Mouse (Mus musculus): ENCODE measurements around the gene Abhd17a. TPM values are rescaled to one million over a fixed set of nuclear protein-coding genes. Genes with fewer than 3 reads are reported as not detected.

The Abhd17a gene
- polyA plus RNA-seq, 1 experiment from 2014 or later = 77.4 TPM

- Histone ChIP-seq H3K9me3 (ENCODE audit: control insufficient read depth, low read length) (no peaks in the 10 kb centered on the region), H3K4me1 (replicated peaks; ENCODE audit: control insufficient read depth, insufficient read depth, low read length) (peaks cover 23% of the 10 kb centered on the region), H3K9ac (ENCODE audit: low read length) (no peak overlapping the region), H3K27ac (ENCODE audit: low read length) (no peak overlapping the region), H3K36me3 (ENCODE audit: control insufficient read depth, insufficient read depth, low read length) (peaks cover 4% of the 10 kb centered on the region; the same call in 1 of the 2 replicates), H3K4me2 (ENCODE audit: low read depth, low read length) (no peak overlapping the region), H3K27me3 (ENCODE audit: control insufficient read depth, insufficient read depth, low read depth, low read length) (no peaks in the 10 kb centered on the region), H3K4me3 (ENCODE audit: low read length) (no peak overlapping the region)
- 75% methylated on average over 5 of the region's 5 CpGs for WGBS
- no peak for ATAC-seq (ENCODE audit: low read depth)
Measured at GRCm38 (mm10) chr10:80583047-80583446, 7.1 kb downstream of the Abhd17a start.

DNA sequence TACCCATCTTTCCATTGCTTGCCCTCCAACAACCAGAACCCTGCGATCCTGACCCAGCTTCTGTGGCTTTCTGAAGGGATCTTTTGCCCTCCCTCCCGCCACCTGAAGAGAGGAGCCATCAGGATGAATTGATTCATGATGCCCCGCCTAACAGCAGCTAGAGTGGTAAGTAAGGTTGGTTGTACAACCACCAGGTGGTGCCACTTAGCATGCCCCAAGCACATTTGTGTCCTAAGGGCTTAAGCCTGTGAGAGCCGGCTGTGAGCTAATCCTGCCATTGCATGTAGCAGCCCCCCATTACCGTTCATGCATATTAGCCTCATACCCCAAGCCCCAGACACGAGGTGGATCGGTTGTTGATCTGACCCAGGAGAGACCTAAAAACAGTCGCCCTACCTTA is 11.2 kb downstream of the Abhd17a start:
- H3K4me3 ChIP-seq (ENCODE audit: low read length) = peak overlapping the region; percentile 57
- peak overlapping the region; percentile 70 for H3K9ac ChIP-seq (ENCODE audit: low read length)
- WGBS = 8% methylated on average over 8 of the region's 8 CpGs
- peaks cover 28% of the 10 kb centered on the region for H3K4me1 ChIP-seq (replicated peaks; ENCODE audit: control insufficient read depth, insufficient read depth, low read length)
- H3K27ac ChIP-seq (ENCODE audit: low read length) = peak overlapping the region; percentile 92
- H3K4me2 ChIP-seq (ENCODE audit: low read depth, low read length) = peak overlapping the region; percentile 96
- H3K36me3 ChIP-seq (ENCODE audit: control insufficient read depth, insufficient read depth, low read length) = peaks cover 2% of the 10 kb centered on the region; the same call in 1 of the 2 replicates
- H3K9me3 ChIP-seq (ENCODE audit: control insufficient read depth, low read length) = no peaks in the 10 kb centered on the region
- no peak for ATAC-seq (ENCODE audit: low read depth)
- no peaks in the 10 kb centered on the region for H3K27me3 ChIP-seq (ENCODE audit: control insufficient read depth, insufficient read depth, low read depth, low read length)

GRCm38 (mm10) chr10:80578131-80578750 is 11.9 kb downstream of the Abhd17a start:
- Histone ChIP-seq H3K27me3 (ENCODE audit: control insufficient read depth, insufficient read depth, low read depth, low read length) (no peaks in the 10 kb centered on the region), H3K27ac (ENCODE audit: low read length) (peak overlapping the region; percentile 92), H3K9ac (ENCODE audit: low read length) (peak overlapping the region; percentile 70), H3K4me2 (ENCODE audit: low read depth, low read length) (peak overlapping the region; percentile 96), H3K9me3 (ENCODE audit: control insufficient read depth, low read length) (no peaks in the 10 kb centered on the region), H3K4me1 (replicated peaks; ENCODE audit: control insufficient read depth, insufficient read depth, low read length) (peaks cover 30% of the 10 kb centered on the region), H3K4me3 (ENCODE audit: low read length) (peak overlapping the region; percentile 57), H3K36me3 (ENCODE audit: control insufficient read depth, insufficient read depth, low read length) (peaks cover 1% of the 10 kb centered on the region; the same call in 1 of the 2 replicates)
- ATAC-seq (ENCODE audit: low read depth) = peak; percentile 50
- under 1% methylated on average over 29 of the region's 29 CpGs for WGBS

DNA sequence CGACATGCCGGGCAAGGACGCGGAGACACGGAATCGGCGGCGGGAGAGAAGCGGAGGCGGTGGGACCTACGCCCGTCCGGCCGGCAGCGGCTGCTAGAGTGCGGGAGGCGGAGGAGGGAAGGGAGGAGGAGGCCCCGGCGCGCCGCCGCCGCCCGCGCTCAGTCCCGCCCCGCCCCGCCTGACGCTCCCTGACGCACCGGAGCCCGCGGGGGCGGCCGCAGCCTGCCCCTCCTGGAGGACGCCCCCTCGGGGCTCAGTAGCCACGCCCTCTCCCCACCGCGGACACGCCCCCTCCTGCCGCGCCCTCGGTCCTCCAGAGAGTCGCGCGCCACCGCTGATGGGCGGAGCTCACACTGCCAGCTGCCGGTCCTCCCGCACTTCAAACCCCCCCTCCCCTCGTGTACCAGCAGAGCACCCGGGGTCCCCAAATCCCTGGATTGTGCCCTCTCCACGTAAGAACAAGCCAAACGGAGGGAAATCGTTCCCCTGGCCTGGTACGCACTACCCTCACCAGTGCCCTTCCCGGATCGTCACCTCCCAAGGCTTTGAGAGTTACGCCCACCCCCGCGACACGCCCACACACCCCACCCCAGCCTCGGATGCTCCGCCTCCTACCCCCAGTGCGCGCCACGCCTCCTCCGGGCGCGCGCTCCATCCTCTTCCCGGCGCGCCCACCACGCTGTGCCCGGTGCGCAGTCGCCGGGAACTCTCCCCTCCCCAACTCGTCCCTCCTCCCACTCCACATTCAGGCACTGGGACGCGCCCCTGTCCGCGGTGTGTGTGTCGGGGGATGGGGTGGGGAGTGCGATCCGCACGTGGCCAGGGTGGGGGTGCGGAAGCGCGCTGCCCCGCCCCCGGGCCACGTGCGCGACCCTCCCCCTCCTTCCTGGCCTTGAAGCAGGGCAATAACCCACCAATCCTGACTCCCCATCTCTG is 12.7 kb downstream of the Abhd17a start, which contains the start of gene Klf16:
Gene Klf16, minus strand, starts transcription at position 127 of the 936 bp plus-strand sequence.
- peaks cover 30% of the 10 kb centered on the region for H3K4me1 ChIP-seq (replicated peaks; ENCODE audit: control insufficient read depth, insufficient read depth, low read length)
- WGBS = under 1% methylated on average over 65 of the region's 97 CpGs
- peak; percentile 89 for ATAC-seq (ENCODE audit: low read depth)
- H3K27ac ChIP-seq (ENCODE audit: low read length) = peak within 1 kb of the TSS; percentile 92
- H3K4me3 ChIP-seq (ENCODE audit: low read length) = peak within 1 kb of the TSS; percentile 57
- peak within 1 kb of the TSS; percentile 96 for H3K4me2 ChIP-seq (ENCODE audit: low read depth, low read length)
- H3K9ac ChIP-seq (ENCODE audit: low read length) = peak within 1 kb of the TSS; percentile 70
- H3K36me3 ChIP-seq (ENCODE audit: control insufficient read depth, insufficient read depth, low read length) = no peaks in the 10 kb centered on the region
- no peaks in the 10 kb centered on the region for H3K27me3 ChIP-seq (ENCODE audit: control insufficient read depth, insufficient read depth, low read depth, low read length)
- H3K9me3 ChIP-seq (ENCODE audit: control insufficient read depth, low read length) = no peaks in the 10 kb centered on the region

DNA sequence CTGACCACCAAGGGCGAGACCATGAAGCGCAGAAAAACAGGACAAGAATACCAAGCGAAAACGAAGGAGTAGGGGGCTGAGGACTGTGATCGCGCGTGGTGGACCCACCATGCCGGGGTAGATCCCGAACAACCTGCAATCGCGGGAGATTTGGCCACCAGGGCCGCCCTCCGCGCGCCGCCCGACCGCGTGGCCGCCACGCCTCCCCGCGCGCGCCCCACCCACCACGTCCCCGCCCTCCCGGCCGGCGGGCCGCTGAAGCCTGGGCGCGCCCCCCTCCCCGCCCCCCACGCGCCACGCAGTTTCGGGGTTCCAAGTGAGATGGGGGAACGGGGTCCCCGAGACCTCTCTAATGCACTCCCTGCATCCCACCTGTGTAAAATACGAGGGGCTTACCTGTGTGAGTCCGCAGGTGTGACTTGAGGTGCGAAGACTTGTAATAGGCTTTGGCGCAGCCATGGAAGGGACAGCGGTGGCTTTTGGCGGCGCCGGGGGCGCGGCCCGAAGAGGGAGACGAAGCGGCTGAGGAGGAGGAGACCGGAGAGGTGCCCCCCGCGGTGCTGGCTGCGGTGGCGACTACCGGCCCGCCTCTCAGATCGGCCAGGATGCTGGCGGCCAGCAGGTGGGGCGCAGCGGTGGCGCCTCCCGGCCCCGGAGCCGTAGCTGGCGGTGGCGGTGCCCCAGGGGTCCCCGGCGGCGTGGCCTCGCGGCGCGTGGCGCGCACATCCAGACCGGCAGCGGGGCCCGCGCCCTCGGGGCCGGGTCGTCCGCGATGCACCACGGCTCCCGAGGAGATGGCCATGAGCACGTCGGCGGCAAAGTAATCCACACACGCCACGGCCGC is 13.6 kb downstream of the Abhd17a start:
- Histone ChIP-seq H3K27me3 (ENCODE audit: control insufficient read depth, insufficient read depth, low read depth, low read length) (no peaks in the 10 kb centered on the region), H3K27ac (ENCODE audit: low read length) (peak overlapping the region; percentile 92), H3K36me3 (ENCODE audit: control insufficient read depth, insufficient read depth, low read length) (no peaks in the 10 kb centered on the region), H3K9me3 (ENCODE audit: control insufficient read depth, low read length) (no peaks in the 10 kb centered on the region), H3K9ac (ENCODE audit: low read length) (peak overlapping the region; percentile 70), H3K4me1 (replicated peaks; ENCODE audit: control insufficient read depth, insufficient read depth, low read length) (peaks cover 33% of the 10 kb centered on the region), H3K4me2 (ENCODE audit: low read depth, low read length) (peak overlapping the region; percentile 96), H3K4me3 (ENCODE audit: low read length) (peak overlapping the region; percentile 57)
- under 1% methylated on average over 83 of the region's 96 CpGs for WGBS
- peak; percentile 4; the same call in 1 of the 2 replicates for ATAC-seq (ENCODE audit: low read depth)

- Histone ChIP-seq H3K4me3 (ENCODE audit: low read length) (peak overlapping the region; percentile 57), H3K9me3 (ENCODE audit: control insufficient read depth, low read length) (no peaks in the 10 kb centered on the region), H3K9ac (ENCODE audit: low read length) (peak overlapping the region; percentile 70), H3K4me1 (replicated peaks; ENCODE audit: control insufficient read depth, insufficient read depth, low read length) (peaks cover 40% of the 10 kb centered on the region), H3K27ac (ENCODE audit: low read length) (peak overlapping the region; percentile 42; the same call in 1 of the 2 replicates), H3K36me3 (ENCODE audit: control insufficient read depth, insufficient read depth, low read length) (no peaks in the 10 kb centered on the region), H3K27me3 (ENCODE audit: control insufficient read depth, insufficient read depth, low read depth, low read length) (no peaks in the 10 kb centered on the region), H3K4me2 (ENCODE audit: low read depth, low read length) (peak overlapping the region; percentile 96)
- ATAC-seq (ENCODE audit: low read depth) = no peak
- WGBS = 7% methylated on average over 17 of the region's 17 CpGs
Measured at GRCm38 (mm10) chr10:80575925-80576324, 14.2 kb downstream of the Abhd17a start.

GRCm38 (mm10) chr10:80574896-80575295 is 15.2 kb downstream of the Abhd17a start:
- Histone ChIP-seq H3K27ac (ENCODE audit: low read length) (no peak overlapping the region), H3K36me3 (ENCODE audit: control insufficient read depth, insufficient read depth, low read length) (no peaks in the 10 kb centered on the region), H3K4me3 (ENCODE audit: low read length) (no peak overlapping the region), H3K4me1 (replicated peaks; ENCODE audit: control insufficient read depth, insufficient read depth, low read length) (peaks cover 45% of the 10 kb centered on the region), H3K9ac (ENCODE audit: low read length) (peak overlapping the region; percentile 70; the same call in 1 of the 2 replicates), H3K9me3 (ENCODE audit: control insufficient read depth, low read length) (no peaks in the 10 kb centered on the region), H3K4me2 (ENCODE audit: low read depth, low read length) (no peak overlapping the region), H3K27me3 (ENCODE audit: control insufficient read depth, insufficient read depth, low read depth, low read length) (no peaks in the 10 kb centered on the region)
- no peak for ATAC-seq (ENCODE audit: low read depth)
- WGBS = 72% methylated on average over 3 of the region's 3 CpGs

DNA sequence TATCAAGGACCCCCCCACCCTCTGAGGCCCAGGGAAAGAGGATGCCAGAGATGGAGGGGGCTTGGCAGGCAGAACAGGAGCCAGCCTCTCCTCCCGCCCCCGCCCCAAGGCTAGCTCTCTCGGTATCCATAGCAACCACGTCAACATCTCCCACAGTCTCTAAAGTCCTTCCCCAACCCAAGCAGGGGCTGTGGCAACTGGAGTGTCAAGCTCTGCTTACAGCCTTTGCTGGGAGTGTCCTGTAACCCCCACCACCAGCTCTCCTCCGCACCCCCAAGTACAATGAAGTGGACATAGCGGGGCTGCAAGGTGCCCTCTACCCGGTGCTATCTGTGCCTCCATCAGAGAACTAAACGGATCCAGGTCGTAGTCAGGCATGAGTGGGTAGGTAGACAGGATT is 16.2 kb downstream of the Abhd17a start:
- H3K4me1 ChIP-seq (replicated peaks; ENCODE audit: control insufficient read depth, insufficient read depth, low read length) = peaks cover 43% of the 10 kb centered on the region
- no peaks in the 10 kb centered on the region for H3K36me3 ChIP-seq (ENCODE audit: control insufficient read depth, insufficient read depth, low read length)
- ATAC-seq (ENCODE audit: low read depth) = no peak
- H3K9me3 ChIP-seq (ENCODE audit: control insufficient read depth, low read length) = no peaks in the 10 kb centered on the region
- H3K9ac ChIP-seq (ENCODE audit: low read length) = peak overlapping the region; percentile 24
- 50% methylated on average over 9 of the region's 9 CpGs for WGBS
- no peak overlapping the region for H3K4me2 ChIP-seq (ENCODE audit: low read depth, low read length)
- no peak overlapping the region for H3K4me3 ChIP-seq (ENCODE audit: low read length)
- H3K27me3 ChIP-seq (ENCODE audit: control insufficient read depth, insufficient read depth, low read depth, low read length) = no peaks in the 10 kb centered on the region
- no peak overlapping the region for H3K27ac ChIP-seq (ENCODE audit: low read length)

All from lung, embryonic 16.5 days (tissue).